Mouse (Mus musculus): ENCODE data around the gene Slc12a3. TPM values are rescaled to one million over a fixed set of nuclear protein-coding genes. Genes with fewer than 3 reads are reported as not detected.

Gene Slc12a3
- total RNA-seq, 2 experiments from 2014 or later = 0.30 to 0.62 TPM

Small RNA genes lying within 50 kb of the gene (microRNA-seq; reads per million reads assigned to microRNA genes)
- gene Mir138-2 = 1,261 reads per million, percentile 80 among the genes with 10 or more reads in this experiment

Other genes with a start within 250 kb of the Slc12a3 start
- 10 to 100 TPM; 22.2 to 23.9 TPM for gene Bbs2, start 230.3 kb upstream of the Slc12a3 start, total RNA-seq (2021)
- not detected for gene Mt4, start 192.0 kb upstream of the Slc12a3 start, total RNA-seq (2021)
- 100 to 1,000 TPM; 452 to 527 TPM for gene Mt3, start 176.6 kb upstream of the Slc12a3 start, total RNA-seq (2021)
- gene Mt2, start 156.5 kb upstream of the Slc12a3 start, total RNA-seq (2021) = 100 to 1,000 TPM in 1 of 2 experiments, 10 to 100 TPM in 1; 63.5 to 266 TPM
- 100 to 1,000 TPM in 1 of 2 experiments, 10 to 100 TPM in 1; 80.3 to 200 TPM for gene Mt1, start 150.1 kb upstream of the Slc12a3 start, total RNA-seq (2021)
- gene Nup93, start 114.6 kb upstream of the Slc12a3 start, total RNA-seq (2021) = 10 to 100 TPM; 49.1 to 51.0 TPM
- 10 to 100 TPM; 41.5 to 44.3 TPM for gene Herpud1, start 57.2 kb downstream of the Slc12a3 start, total RNA-seq (2021)
- gene Nlrc5, start 105.2 kb downstream of the Slc12a3 start, total RNA-seq (2021) = under 1 TPM; 0.61 to 0.77 TPM
- gene Cpne2, start 203.8 kb downstream of the Slc12a3 start, total RNA-seq (2021) = 10 to 100 TPM; 40.3 to 42.3 TPM